Mouse (Mus musculus): ENCODE measurements around the gene Zfp420. TPM values are rescaled to one million over a fixed set of nuclear protein-coding genes. Genes with fewer than 3 reads are reported as not detected.

Zfp420 gene
- polyA plus RNA-seq, 1 experiment = 13.4 TPM

DNA sequence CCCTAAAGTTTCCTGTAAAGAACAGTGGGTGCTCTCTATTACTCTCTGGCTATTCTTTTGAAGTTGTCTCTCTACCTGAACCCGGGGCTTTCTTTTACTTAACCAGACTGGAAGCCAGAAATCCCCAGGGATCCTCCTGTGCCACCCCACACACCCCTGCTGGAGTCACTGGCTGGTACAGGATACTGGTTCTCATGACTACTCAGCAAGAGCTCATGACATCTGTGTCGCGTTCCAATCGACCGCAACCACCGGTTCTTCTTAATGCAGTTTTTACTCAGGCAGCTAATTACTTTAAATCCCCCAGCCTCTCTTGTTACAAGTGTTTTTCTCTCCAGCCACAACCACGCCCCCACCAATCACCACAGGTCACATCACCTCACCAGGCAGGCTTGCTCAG is 20.3 kb downstream of the Zfp420 start:
- Histone ChIP-seq H3K4me3 (ENCODE audit: low read depth, low read length) (peak overlapping the region; percentile 49), H3K27ac (ENCODE audit: insufficient read depth, low read length) (peak overlapping the region; percentile 53), H3K9me3 (replicated peaks; ENCODE audit: control insufficient read depth, insufficient read depth, low read length, poor library complexity, severe bottlenecking) (peaks cover 35% of the 10 kb centered on the region), H3K27me3 (ENCODE audit: control insufficient read depth, insufficient read depth, low read length, poor library complexity, severe bottlenecking) (no peaks in the 10 kb centered on the region), H3K36me3 (ENCODE audit: control insufficient read depth, insufficient read depth, low read length, poor library complexity, severe bottlenecking) (peaks cover 8% of the 10 kb centered on the region), H3K4me1 (ENCODE audit: control insufficient read depth, insufficient read depth, low read length) (no peaks in the 10 kb centered on the region), H3K9ac (ENCODE audit: low read depth, poor library complexity, severe bottlenecking) (peak overlapping the region; percentile 13; the same call in 1 of the 2 replicates)
- peak; percentile 13 for TF ChIP-seq POLR2A (IDR thresholded peaks at IDR 0.05; ENCODE audit: insufficient read depth, low read length)
- no peak for TF ChIP-seq EP300 (IDR thresholded peaks at IDR 0.05; ENCODE audit: insufficient read depth, low read depth, low read length)

DNA sequence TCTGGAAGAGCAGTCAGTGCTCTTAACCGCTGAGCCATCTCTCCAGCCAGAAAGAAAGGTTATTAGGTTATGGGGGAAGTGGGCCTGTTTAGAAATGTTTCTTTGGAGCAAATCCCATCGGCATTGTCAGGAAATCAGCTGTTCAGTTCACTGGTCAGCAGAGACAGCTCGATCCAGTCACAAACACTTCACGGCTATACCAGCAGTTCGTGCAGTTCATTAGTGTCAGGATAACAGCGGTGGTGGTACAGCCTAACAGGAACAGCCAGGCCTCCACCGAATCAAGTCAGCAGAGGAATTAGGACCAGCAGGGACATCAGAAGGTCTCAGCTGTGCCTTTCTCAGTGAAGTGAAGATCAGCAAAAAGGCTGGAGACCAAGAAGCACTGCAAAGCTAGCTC is 21.1 kb downstream of the Zfp420 start:
- Histone ChIP-seq H3K27me3 (ENCODE audit: control insufficient read depth, insufficient read depth, low read length, poor library complexity, severe bottlenecking) (no peaks in the 10 kb centered on the region), H3K9me3 (replicated peaks; ENCODE audit: control insufficient read depth, insufficient read depth, low read length, poor library complexity, severe bottlenecking) (peaks cover 36% of the 10 kb centered on the region), H3K9ac (ENCODE audit: low read depth, poor library complexity, severe bottlenecking) (no peak overlapping the region), H3K4me3 (ENCODE audit: low read depth, low read length) (no peak overlapping the region), H3K36me3 (ENCODE audit: control insufficient read depth, insufficient read depth, low read length, poor library complexity, severe bottlenecking) (no peaks in the 10 kb centered on the region), H3K4me1 (ENCODE audit: control insufficient read depth, insufficient read depth, low read length) (no peaks in the 10 kb centered on the region), H3K27ac (ENCODE audit: insufficient read depth, low read length) (no peak overlapping the region)
- TF ChIP-seq CTCF (IDR thresholded peaks at IDR 0.05; ENCODE audit: low read depth, low read length) = no peak
- TF ChIP-seq EP300 (IDR thresholded peaks at IDR 0.05; ENCODE audit: insufficient read depth, low read depth, low read length) = no peak
- no peak for TF ChIP-seq POLR2A (IDR thresholded peaks at IDR 0.05; ENCODE audit: insufficient read depth, low read length)

DNA sequence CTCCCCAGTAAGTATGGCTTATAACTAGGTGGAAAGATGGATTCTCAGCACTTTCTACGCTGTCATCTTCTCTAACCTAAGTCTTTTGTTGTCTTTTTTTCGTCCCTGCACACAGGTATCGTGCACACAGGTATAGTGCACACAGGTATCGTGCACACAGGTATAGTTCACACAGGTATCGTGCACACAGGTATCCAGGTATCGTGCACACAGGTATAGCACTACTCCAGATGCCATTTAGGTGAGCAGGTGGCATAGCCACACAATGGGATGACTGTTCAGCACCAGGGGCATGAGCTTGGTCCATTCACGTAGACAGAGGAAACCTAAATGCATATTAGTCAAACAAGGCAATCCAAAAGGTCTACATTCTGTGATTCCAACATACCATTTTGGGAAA is 30.7 kb downstream of the Zfp420 start:
- TF ChIP-seq EP300 (IDR thresholded peaks at IDR 0.05; ENCODE audit: insufficient read depth, low read depth, low read length) = no peak
- TF ChIP-seq CTCF (IDR thresholded peaks at IDR 0.05; ENCODE audit: low read depth, low read length) = no peak
- TF ChIP-seq POLR2A (IDR thresholded peaks at IDR 0.05; ENCODE audit: insufficient read depth, low read length) = no peak
- no peak overlapping the region for H3K9ac ChIP-seq (ENCODE audit: low read depth, poor library complexity, severe bottlenecking)
- no peaks in the 10 kb centered on the region for H3K27me3 ChIP-seq (ENCODE audit: control insufficient read depth, insufficient read depth, low read length, poor library complexity, severe bottlenecking)
- no peak overlapping the region for H3K27ac ChIP-seq (ENCODE audit: insufficient read depth, low read length)
- no peaks in the 10 kb centered on the region for H3K4me1 ChIP-seq (ENCODE audit: control insufficient read depth, insufficient read depth, low read length)
- H3K9me3 ChIP-seq (replicated peaks; ENCODE audit: control insufficient read depth, insufficient read depth, low read length, poor library complexity, severe bottlenecking) = peaks cover 22% of the 10 kb centered on the region
- no peak overlapping the region for H3K4me3 ChIP-seq (ENCODE audit: low read depth, low read length)
- peaks cover 11% of the 10 kb centered on the region for H3K36me3 ChIP-seq (ENCODE audit: control insufficient read depth, insufficient read depth, low read length, poor library complexity, severe bottlenecking)

DNA sequence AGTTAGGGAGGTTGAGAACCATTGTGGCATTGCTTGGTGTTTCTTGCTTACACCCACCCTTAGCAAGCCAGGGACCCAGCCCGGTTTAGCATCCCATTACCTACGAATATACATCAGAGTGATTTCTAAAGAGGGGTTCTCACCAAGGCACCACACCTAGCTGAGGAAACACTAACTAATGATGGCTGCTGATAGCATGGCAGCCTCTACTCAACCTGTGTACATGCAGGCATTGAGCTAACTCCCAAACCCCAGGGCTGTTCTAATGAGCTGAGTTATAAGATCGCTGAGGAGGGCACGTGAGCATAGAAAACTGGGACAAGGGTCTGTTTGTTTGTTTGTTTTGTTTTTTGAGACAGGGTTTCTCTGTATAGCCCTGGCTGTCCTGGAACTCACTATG is 33.0 kb downstream of the Zfp420 start:
- TF ChIP-seq POLR2A (IDR thresholded peaks at IDR 0.05; ENCODE audit: insufficient read depth, low read length) = no peak
- no peak for TF ChIP-seq EP300 (IDR thresholded peaks at IDR 0.05; ENCODE audit: insufficient read depth, low read depth, low read length)
- TF ChIP-seq CTCF (IDR thresholded peaks at IDR 0.05; ENCODE audit: low read depth, low read length) = no peak
- no peak overlapping the region for H3K27ac ChIP-seq (ENCODE audit: insufficient read depth, low read length)
- no peak overlapping the region for H3K4me3 ChIP-seq (ENCODE audit: low read depth, low read length)
- no peak overlapping the region for H3K9ac ChIP-seq (ENCODE audit: low read depth, poor library complexity, severe bottlenecking)
- H3K36me3 ChIP-seq (ENCODE audit: control insufficient read depth, insufficient read depth, low read length, poor library complexity, severe bottlenecking) = peaks cover 18% of the 10 kb centered on the region
- no peaks in the 10 kb centered on the region for H3K27me3 ChIP-seq (ENCODE audit: control insufficient read depth, insufficient read depth, low read length, poor library complexity, severe bottlenecking)
- H3K4me1 ChIP-seq (ENCODE audit: control insufficient read depth, insufficient read depth, low read length) = no peaks in the 10 kb centered on the region
- H3K9me3 ChIP-seq (replicated peaks; ENCODE audit: control insufficient read depth, insufficient read depth, low read length, poor library complexity, severe bottlenecking) = peaks cover 14% of the 10 kb centered on the region; the same call in 1 of the 2 replicates

DNA sequence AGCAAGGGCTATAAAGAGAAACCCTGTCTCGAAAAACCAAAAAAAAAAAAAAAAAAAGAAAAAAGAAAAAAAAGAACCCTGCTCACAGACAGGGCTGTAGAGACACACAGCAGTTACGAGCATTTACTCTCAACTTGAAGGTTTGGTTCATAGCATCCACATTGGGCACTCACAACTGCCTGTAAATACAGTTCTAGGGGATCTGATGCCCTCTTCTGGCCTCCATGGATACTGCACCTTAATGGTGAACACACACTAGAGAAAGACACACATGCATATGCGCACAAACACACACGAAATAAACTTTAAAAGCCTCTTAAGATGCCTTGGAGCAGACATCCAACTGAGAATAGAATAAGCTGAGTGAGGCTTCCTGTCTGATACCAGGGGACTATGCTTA is 38.6 kb downstream of the Zfp420 start:
- no peak overlapping the region for H3K9ac ChIP-seq (ENCODE audit: low read depth, poor library complexity, severe bottlenecking)
- no peaks in the 10 kb centered on the region for H3K27me3 ChIP-seq (ENCODE audit: control insufficient read depth, insufficient read depth, low read length, poor library complexity, severe bottlenecking)
- H3K36me3 ChIP-seq (ENCODE audit: control insufficient read depth, insufficient read depth, low read length, poor library complexity, severe bottlenecking) = peaks cover 20% of the 10 kb centered on the region
- no peaks in the 10 kb centered on the region for H3K4me1 ChIP-seq (ENCODE audit: control insufficient read depth, insufficient read depth, low read length)
- TF ChIP-seq EP300 (IDR thresholded peaks at IDR 0.05; ENCODE audit: insufficient read depth, low read depth, low read length) (no peak), POLR2A (IDR thresholded peaks at IDR 0.05; ENCODE audit: insufficient read depth, low read length) (no peak), CTCF (IDR thresholded peaks at IDR 0.05; ENCODE audit: low read depth, low read length) (no peak)
- no peak overlapping the region for H3K27ac ChIP-seq (ENCODE audit: insufficient read depth, low read length)
- H3K4me3 ChIP-seq (ENCODE audit: low read depth, low read length) = no peak overlapping the region
- H3K9me3 ChIP-seq (replicated peaks; ENCODE audit: control insufficient read depth, insufficient read depth, low read length, poor library complexity, severe bottlenecking) = peaks cover 22% of the 10 kb centered on the region

DNA sequence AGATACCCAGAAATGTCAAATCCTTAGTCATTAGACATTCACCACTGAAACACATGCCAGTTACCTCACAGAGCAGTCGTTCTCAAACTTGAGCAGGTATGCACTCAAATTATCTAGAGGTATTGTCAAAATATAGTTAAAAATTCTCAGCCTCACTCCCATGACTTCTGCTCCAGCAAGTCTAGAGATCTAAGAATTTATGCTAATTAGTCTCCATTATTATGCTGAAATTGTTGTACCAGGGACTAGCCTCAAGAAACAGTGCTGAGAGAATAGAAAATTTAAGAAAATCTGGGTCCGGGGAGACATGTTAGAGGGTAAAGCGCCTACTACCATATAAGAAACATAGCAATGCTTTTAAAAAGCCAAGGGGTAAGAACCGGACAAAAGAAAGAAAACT is 44.3 kb downstream of the Zfp420 start:
- no peak overlapping the region for H3K9ac ChIP-seq (ENCODE audit: low read depth, poor library complexity, severe bottlenecking)
- H3K9me3 ChIP-seq (replicated peaks; ENCODE audit: control insufficient read depth, insufficient read depth, low read length, poor library complexity, severe bottlenecking) = 0 out of 2 replicates have a peak, but pooled peaks cover 2% of the 10 kb centered on the region
- TF ChIP-seq CTCF (IDR thresholded peaks at IDR 0.05; ENCODE audit: low read depth, low read length) = no peak
- no peak for TF ChIP-seq EP300 (IDR thresholded peaks at IDR 0.05; ENCODE audit: insufficient read depth, low read depth, low read length)
- TF ChIP-seq POLR2A (IDR thresholded peaks at IDR 0.05; ENCODE audit: insufficient read depth, low read length) = no peak
- no peaks in the 10 kb centered on the region for H3K27me3 ChIP-seq (ENCODE audit: control insufficient read depth, insufficient read depth, low read length, poor library complexity, severe bottlenecking)
- peaks cover 2% of the 10 kb centered on the region; the same call in 1 of the 2 replicates for H3K36me3 ChIP-seq (ENCODE audit: control insufficient read depth, insufficient read depth, low read length, poor library complexity, severe bottlenecking)
- no peaks in the 10 kb centered on the region for H3K4me1 ChIP-seq (ENCODE audit: control insufficient read depth, insufficient read depth, low read length)
- H3K27ac ChIP-seq (ENCODE audit: insufficient read depth, low read length) = no peak overlapping the region
- no peak overlapping the region for H3K4me3 ChIP-seq (ENCODE audit: low read depth, low read length)

Data from ES-Bruce4 (cell line).